Mouse (Mus musculus): ENCODE results near the gene Slc35f6.

Slc35f6 gene

DNA sequence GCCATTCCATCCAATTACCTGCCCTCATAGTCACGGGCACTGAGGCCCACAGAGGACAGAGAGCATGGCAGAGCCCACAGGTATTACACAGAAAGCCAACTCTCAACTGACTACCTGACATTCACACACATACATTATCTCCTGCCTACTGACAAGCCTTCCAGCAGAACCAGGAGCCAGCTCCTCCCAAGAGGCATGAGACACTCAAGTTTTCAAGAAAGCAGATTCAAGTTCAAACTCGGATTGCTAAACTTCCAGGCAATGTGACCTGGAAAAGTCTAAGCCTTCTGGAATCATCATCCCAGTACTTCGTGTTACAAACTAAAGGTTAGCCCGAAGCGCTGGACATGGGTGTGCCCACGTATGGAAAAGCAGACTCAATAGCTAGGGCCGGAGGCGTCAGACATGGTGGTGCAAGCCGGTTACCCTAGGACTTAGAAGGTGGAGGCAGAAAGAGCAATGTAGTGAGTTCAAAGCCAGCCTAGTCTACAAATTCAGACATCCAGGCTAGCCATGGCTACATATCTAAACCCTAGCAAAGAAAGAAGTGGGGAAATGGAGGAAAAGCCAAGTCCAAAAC lies 26.4 kb upstream of the Slc35f6 start:
- no peak for DNase-seq (ENCODE audit: extremely low spot score)

DNA sequence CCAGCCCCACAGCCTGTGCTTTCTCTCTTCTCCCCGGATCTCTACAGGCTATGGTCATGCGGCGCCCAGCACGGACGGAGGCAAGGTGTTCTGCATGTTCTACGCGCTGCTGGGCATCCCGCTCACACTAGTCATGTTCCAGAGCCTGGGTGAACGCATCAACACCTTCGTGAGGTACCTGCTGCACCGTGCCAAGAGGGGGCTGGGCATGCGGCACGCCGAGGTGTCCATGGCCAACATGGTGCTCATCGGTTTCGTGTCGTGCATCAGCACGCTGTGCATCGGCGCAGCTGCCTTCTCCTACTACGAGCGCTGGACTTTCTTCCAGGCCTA lies 25.9 kb upstream of the Slc35f6 start:
- DNase-seq (ENCODE audit: extremely low spot score), result no peak

DNA sequence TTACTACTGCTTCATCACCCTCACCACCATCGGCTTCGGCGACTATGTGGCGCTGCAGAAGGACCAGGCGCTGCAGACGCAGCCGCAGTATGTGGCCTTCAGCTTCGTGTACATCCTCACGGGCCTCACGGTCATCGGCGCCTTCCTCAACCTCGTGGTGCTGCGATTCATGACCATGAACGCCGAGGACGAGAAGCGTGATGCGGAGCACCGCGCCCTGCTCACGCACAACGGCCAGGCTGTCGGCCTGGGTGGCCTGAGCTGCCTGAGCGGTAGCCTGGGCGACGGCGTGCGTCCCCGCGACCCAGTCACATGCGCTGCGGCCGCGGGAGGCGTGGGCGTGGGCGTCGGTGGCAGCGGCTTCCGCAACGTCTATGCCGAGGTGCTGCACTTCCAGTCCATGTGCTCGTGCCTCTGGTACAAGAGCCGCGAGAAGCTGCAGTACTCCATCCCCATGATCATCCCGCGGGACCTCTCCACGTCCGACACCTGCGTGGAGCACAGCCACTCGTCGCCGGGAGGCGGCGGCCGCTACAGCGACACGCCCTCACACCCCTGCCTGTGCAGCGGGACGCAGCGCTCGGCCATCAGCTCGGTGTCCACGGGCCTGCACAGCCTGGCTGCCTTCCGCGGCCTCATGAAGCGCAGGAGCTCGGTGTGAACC lies 25.4 kb upstream of the Slc35f6 start:
- DNase-seq (ENCODE audit: extremely low spot score), result peak; percentile 62

DNA sequence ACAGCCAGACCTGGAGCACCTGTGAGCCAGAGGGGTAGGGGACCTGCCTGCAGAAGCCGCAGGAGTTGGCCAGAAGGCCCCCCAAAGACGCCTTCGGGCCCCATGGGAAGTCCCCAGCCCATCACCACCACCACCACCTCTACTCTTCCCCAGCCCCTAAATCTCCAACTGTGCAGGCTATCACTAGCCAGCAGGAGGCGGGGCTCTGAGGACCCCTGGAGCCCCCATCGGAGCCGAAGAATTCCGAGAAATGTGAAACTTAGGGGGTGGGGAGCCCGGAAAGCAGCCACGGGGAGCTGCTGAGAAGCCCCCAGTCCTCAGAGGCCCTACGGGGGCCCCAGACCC lies 24.9 kb upstream of the Slc35f6 start:
- DNase-seq (ENCODE audit: extremely low spot score), result no peak

DNA sequence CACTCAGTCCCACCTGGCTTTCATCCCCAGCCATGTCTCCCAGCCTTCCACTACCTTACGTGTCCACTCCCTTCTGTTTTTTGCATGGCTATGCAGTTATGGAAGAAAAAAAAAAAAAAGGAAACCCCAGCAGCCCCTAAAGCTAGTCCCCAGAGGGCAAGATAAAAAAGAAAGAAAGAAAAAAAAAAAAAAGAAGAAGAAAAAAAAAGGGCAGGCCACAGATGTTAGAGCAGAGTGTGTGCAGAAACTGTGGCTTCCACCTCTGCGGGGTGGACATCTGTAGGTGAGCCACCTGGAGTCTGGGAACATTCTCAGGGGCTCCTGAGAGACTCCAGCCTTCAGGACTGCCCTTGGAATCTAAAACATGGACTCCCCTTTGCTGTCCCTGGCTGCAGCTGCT lies 24.4 kb upstream of the Slc35f6 start:
- DNase-seq (ENCODE audit: extremely low spot score), result no peak

DNA sequence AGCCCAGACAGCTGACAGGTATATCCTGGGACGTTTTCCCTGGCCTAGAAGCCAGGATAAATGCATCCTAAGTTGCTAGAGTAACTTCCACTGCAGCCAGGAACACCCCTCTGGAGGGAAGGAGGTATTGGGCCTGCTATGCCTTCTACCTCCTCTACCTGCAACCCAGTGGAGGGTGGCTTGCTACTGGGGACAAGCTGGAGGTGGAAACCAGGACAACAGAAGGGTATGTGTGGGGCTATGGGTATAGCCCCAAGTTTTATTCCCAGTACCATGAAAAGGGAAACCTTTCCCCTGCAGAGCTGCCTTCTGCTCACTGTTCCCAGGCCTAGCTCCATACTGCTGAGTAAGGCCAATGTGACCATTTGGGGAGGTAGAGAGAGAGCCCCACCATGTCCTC lies 23.4 kb upstream of the Slc35f6 start:
- no peak for DNase-seq (ENCODE audit: extremely low spot score)

DNA sequence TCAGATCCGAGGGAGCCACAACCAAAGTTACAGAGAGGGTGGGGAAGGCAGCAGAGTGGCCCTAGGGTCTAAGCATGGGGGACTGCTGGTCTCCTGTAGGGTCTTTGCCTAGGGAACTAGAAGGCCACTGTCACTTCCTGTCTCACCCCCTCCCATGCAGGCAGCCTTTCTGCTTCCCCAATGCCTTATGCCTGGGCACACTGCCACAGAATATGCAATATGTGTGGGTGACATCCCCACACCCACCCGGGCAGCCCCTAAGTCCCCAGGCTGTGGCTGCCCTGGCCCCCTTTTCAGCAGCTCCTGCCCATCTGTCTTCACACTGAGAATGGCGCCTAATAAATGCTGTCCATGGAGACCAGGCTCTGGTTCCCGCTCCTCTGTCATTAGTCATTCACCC lies 22.8 kb upstream of the Slc35f6 start:
- DNase-seq (ENCODE audit: extremely low spot score), result no peak

DNA sequence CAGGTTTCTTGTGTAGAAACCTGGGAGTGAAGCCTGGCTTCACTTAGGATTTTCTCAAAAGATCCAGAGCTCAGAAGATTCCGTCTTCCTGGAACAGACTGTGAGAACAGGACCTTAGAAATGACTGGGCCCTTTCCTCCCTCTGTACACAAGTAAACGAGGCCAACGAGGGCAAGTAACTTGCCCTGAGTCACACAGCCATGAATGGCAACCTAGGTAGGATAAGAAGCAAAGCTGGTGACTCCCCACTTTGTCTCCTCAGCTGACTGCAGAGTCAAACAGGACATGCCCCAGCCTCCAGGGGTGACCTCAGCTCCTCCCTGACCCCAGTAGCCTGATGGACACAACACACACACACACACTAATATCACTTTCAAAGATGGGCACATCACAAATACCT lies 22.4 kb upstream of the Slc35f6 start:
- DNase-seq (ENCODE audit: extremely low spot score), result no peak

DNA sequence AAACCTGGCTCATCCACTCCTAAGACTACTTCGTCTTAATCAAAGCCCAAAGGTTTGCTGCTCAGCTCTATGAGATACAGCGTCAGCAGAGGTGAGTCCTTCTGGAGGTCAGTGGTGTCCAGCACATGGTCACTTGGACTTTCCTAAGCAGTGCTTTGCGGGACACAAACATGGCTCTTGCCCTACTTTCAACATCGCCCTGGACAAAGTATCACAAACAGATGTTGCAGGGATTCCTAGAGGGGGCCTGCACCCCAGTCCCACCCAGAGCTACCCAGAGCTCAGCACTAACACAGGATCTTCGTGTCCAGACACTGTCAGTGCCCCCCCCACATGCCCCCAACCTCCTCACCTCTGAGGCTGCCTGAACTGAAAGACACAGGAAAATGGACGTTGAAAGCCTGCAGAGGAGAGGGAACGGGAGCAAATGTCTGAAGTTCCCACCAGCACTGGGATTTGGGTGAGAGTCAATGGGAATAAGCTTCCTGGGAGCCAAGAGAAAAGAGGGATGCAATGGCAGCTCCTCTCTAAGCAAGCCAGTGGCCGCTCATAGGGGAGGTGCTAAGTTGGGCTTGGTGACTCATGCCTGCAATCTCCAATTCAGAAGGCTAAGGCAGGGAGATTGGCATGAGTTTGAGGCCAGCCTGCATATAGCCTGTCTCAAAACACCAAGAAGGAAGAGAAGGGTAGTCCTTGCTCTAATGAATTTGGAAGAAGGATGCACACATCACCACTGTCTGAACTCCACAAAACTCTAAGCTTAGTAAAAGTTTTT lies 21.2 kb upstream of the Slc35f6 start:
- DNase-seq (ENCODE audit: extremely low spot score), result no peak

DNA sequence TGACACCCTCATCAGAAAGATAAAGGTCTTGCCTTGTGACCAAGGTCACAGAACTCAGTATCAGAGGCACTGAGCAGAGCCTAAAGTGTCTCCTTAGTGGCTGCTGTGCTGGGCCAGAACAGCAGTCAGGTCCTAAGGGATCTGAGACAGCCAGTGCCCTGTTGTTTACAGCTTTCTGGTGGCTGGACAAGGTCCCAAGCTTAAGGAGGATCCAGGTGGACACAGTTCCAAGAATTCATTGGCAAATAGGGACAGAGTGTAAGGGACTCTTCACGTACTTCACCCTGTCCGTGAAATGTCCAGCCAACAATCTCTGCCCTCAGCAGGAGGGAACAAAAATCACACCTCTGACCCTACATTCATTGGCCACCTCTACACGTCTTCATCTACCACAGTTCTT lies 19.2 kb upstream of the Slc35f6 start:
- DNase-seq (ENCODE audit: extremely low spot score), result no peak

DNA sequence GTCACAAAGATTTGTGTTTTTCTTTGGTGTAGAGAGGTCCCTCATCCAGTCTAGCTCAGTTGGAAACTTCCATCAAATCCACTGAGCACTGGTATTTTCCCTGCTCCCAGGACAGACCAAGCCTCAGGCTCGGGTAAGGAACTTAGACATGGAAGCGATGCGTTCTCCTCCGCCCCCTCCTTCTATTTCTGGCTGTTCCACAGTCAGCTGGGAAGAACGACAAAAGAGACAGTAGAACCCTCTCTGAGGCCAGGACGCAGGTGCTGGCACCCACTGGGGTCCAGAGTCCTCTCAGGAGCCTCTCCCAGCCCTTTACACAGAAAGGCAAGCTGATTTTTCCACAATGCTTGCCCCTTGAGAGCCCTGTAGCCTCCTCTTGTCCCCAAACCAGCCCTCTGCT lies 17.3 kb upstream of the Slc35f6 start:
- no peak for DNase-seq (ENCODE audit: extremely low spot score)

DNA sequence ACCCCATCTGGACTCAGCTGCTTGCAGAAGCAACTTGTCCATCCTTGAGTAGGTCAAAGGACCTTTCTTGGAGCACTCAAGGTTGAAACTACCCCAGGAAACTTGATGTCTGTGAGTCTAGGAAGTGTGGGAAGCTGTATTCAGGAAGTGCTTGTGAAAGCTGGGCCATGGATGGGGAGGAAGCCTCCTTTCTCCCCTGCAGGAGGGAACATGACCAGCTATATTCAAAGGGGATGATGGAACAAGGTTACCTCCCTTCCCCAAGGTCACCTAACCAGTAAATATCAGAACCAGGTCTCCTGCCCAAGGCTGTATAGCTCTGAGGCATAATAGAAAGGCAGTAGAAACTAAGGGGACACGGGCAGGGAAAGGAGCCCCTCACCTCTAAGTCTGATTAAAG lies 15.6 kb upstream of the Slc35f6 start:
- DNase-seq (ENCODE audit: extremely low spot score), result no peak

DNA sequence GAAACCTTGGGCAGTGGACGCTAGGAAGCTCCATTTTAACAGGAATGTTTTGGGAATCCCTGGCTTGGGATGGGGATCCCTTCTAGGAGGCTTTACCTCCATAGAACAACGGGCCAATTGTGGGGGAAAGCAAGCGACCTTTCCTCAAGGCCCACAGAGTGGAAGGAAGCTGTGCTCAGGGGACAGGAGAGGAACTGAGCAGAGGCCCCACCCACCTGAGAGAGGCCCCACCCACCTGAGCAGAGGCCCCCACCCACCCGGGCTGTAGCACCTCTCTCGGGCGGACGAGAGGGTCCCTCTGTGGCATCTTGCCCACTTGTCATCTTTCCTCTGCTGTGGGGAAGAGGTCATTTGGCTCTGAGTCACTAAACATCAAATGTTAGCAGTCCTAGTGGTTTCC lies 10.7 kb upstream of the Slc35f6 start:
- DNase-seq (ENCODE audit: extremely low spot score), result no peak

DNA sequence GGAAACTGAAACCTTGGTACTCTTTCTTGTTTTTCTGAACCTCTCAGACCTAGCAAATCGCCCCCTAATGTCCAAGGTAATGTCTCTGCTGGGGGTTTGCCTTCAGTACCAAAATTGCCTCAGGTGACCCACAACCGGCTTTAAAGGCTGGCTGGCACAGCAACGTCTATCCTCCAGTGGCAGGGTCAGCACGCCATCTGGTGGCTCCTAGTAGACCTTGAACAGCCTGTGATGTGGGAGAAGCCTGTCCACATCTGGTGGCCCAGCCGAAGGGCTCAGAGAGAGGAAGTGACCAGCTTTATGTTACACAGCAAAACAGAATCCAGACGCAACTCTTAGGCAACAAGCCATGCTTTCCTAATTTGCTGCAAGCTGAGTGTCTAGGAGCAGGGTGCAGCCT lies 9.7 kb upstream of the Slc35f6 start:
- DNase-seq (ENCODE audit: extremely low spot score), result peak; percentile 64

DNA sequence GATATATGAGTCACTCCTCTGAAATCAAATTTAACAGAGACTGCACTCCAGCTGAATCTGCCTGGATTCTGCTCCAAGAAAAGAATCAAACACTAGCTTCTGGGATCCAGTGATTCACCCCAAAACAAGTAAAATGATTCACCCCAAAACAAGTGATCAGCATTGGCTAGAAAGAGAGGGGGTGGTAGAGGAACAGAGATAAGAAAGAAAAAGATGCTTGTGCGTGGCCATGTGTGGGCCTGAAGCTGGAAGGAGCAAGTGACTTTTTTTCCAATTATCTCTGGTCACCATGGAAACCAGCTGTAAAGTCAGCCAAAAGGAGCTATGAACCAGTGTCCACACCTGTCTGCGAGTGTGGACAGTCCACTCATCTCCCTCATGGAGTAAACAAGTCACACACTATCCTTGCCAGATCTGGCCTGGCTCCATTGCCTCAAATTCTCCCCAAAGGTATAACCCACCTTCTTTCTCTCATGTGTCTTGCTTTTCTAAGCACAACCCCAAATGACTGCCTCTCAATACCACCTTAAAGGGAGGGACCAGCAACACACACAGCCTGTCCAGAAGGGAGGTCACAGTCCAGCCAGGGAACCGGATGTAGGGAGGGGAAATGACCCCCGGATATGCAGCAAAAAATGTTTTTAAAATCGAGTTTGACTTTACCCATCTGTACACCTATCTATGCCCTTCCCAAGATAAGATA lies 4.1 kb upstream of the Slc35f6 start:
- no peak for DNase-seq (ENCODE audit: extremely low spot score)

DNA sequence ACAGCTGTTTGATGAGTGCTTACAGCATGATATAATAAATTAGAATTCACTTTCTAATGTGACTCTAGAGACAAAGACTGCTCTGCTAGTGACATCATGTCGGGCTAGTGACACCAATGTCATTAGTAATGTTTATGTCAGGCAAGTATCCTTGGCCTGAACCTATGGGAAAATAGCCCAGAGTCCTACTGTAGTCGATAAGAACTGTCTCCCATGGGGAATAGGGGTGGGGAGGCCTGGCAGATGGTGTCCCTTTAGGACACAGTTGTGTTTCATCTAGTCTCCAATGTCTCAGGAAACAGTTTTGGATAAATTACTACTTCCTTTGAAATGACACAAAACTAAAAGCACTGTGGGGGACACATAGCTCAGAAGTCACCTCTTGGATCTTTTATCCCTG lies 1.7 kb upstream of the Slc35f6 start:
- no peak for DNase-seq (ENCODE audit: extremely low spot score)

DNA sequence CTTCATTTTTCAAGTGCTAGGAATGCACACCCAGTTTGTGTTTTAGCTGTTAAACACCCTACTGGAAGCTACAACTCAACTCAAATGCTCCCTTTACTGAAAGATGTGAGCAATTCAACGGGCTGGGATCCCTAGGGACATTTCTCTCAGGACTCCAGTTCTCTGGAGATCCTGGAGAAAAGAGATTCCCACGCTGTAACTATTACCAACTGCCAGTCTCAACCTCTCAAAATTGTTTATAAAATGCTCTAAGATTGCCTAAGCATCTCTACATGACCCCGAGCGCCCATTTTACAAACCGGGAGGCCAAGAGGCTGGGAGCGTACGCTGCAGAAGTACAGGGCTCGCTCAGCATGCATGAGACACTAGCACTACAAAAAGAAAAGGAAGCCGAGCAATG lies 337 bp upstream of the Slc35f6 start:
- no peak for DNase-seq (ENCODE audit: extremely low spot score)

DNA sequence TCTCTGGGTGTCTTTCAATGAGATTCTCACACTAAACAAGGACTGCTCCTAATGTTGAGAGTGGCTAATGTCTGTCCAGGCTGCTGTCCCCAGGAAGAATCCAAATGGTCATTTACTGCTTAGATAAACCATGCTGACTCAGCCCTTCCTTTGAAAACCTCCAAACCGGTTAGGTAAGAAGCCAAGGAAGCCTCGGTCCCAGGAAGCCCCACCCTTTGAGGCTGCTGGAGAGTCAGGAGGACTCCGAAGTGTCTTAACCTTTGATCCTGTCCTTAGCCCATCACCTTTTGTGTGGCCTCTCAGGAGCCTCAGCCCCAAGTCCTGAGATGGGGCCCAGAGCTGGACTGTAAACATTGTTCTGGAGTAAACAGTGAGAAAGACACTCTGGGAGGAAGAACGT lies 1.8 kb downstream of the Slc35f6 start:
- no peak for DNase-seq (ENCODE audit: extremely low spot score)

DNA sequence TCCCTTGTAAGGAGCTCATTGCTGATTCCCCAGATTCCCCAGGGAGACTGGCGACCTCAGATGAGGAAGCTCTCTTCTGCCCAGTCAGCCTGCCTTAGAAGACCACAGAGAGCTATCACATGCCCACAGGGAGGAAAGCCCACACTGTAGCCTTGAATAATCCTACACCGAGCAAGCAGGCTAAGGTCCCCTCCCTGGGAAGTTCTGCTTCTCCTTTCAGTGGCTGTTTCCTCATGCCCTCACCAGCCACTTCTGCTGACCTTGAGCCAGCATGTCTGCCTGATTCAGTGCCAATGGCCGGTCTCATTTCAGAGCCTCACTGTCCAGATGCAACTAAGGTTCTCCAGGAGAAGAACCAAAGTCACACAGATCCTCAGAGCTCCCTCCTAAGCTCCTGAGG lies 3.0 kb downstream of the Slc35f6 start:
- DNase-seq (ENCODE audit: extremely low spot score), result no peak

DNA sequence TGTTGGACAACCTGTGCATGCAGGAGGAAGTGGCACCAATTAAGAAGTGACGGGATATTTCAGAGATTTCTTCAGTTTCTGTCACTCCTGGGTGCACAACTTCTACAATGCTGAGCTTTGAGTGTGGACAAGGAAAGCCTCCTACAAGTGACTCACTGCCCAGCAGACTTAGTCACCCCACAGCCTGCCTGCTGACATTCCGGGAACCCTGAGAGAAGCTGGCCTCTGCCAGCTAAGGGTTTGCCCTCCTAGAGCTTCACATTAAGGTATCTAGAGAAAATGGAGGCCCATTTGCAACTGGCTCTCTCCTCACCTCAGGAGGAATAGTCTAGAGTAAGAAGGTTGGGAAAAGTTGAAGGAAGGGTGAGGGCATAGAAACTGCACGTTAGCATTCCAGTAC lies 3.8 kb downstream of the Slc35f6 start:
- no peak for DNase-seq (ENCODE audit: extremely low spot score)

DNA sequence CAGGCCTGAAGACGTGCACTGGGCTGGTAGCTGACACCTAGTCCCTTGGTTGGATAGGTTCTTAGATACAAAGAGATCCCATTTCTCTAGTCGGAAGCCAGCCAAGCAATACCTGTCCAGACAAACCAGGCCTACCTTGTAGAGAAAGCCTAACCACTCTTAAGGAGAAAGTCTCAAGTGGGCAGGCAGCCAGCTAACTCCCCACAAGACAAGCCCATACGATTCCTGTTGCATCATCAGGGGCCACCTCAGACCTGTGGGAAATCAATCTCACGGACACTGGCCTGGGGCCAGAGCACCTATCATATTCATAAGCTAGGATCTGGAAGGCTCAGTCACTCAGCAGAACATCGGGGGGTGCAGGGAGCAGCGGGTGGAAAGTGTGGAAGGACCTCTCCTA lies 5.5 kb downstream of the Slc35f6 start:
- no peak for DNase-seq (ENCODE audit: extremely low spot score)

DNA sequence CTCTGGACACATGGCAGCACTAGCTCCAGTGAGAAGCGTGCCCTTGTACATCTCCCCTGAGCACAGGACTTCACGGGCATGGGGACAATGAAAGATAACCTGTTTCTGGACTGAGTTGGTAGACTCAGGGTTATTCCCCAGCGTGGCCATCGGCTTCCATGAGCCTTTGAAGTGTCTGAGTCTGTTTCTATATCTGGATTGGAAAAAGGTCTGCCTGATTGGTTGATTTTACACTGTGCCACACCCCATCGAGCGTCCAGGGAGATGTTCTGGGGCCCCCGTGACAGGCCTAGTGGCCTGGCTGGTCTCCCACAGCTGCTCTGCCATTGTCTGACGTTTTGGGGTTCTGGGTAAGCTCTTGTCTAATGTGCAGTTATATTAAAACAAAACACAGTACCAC lies 7.3 kb downstream of the Slc35f6 start:
- DNase-seq (ENCODE audit: extremely low spot score), result no peak
